Mouse (Mus musculus): ENCODE data around the gene Atf3.

GRCm38 (mm10) chr1:191259121-191259520 lies 41.3 kb upstream of the Atf3 start:
- no peak for TF ChIP-seq CTCF (IDR thresholded peaks at IDR 0.05; ENCODE audit: low read depth, low read length)
- TF ChIP-seq POLR2A (IDR thresholded peaks at IDR 0.05; ENCODE audit: insufficient read depth, low read length) = no peak
- TF ChIP-seq EP300 (IDR thresholded peaks at IDR 0.05; ENCODE audit: insufficient read depth, low read depth, low read length) = no peak
